Comparison of ENCODE assay signal across 11 mouse cellular contexts in the genomic region with DNA sequence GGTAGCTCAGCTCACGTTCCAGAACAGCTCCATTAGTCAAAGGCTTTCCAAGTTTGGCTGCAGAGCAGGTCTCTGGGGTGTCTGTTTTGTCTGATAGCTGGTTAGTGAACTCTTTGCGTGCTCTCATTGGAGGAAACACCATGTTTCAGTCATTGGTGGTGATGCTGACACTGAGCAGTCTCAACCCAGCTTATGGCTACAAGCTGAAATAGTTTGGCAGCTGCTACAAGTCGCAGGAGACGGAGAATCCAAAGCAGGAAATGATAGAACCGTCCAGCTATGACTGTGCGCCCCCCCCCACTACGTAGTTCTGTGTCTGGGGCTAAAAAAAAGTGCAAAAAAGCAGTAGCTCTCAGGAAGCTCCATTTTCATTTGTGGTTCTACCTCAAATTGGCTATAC. TPM values are rescaled to one million over a fixed set of nuclear protein-coding genes. Genes with fewer than 3 reads are reported as not detected.
DNase-seq lines count a peak whose midpoint lies in the region; TF ChIP-seq lines count a peak whose summit lies in the region.
"Had no signal": no experiment of that assay in that cellular context is flagged by ENCODE, and none has a peak within 500 bp of the region (broad histone marks: within the 10 kb centered on the region; RNA-seq: fewer than 3 reads in every experiment).

No protein-coding gene starts in this region.

- no peak overlapping the region for H3K4me2 ChIP-seq in CH12.LX (ENCODE audit: insufficient read depth, low read depth, poor library complexity, severe bottlenecking)
- H3K4me2 ChIP-seq: neural tube, embryonic 15.5 days had no signal

- no peaks in the 10 kb centered on the region for H3K79me2 ChIP-seq in CH12.LX (replicated peaks; ENCODE audit: control insufficient read depth, extremely low read depth, insufficient read depth, poor library complexity, severe bottlenecking)

- TF ChIP-seq CTCF in CH12.LX (conservative IDR thresholded peaks at IDR 0.05 in 1 of 2, IDR thresholded peaks at IDR 0.05 in 1 of 2; ENCODE audit: low read depth in 2 of 2, low read length in 2 of 2): no peak

- H3K4me1 ChIP-seq in CH12.LX (ENCODE audit: control insufficient read depth in 1 of 2, insufficient read depth in 2 of 2): peaks cover 6 to 16% of the 10 kb centered on the region in 2 experiments; a peak in 3 of 4 replicates

- in situ Hi-C loops in CH12.LX (cut with MboI; ENCODE audit: low pct_ligation_motif_present, low pct_unique_long_range_greater_than_20kb, low sequenced_read_pairs): no loop called here

- no peaks in the 10 kb centered on the region for H3K27me3 ChIP-seq in CH12.LX (replicated peaks)
- H3K27me3 ChIP-seq: neural tube, embryonic 15.5 days had no signal

- no peaks in the 10 kb centered on the region for H3K9me3 ChIP-seq in CH12.LX (replicated peaks; ENCODE audit: low read length)
- H3K9me3 ChIP-seq: neural tube, embryonic 15.5 days had no signal

- no peaks in the 10 kb centered on the region for H3K36me3 ChIP-seq in CH12.LX (replicated peaks in 1 of 2; ENCODE audit: control insufficient read depth in 1 of 2, insufficient read depth in 1 of 2, low read length in 1 of 2)
- H3K36me3 ChIP-seq: neural tube, embryonic 15.5 days had no signal

- no peak for TF ChIP-seq POLR2A in CH12.LX (IDR thresholded peaks at IDR 0.05; ENCODE audit: low read depth, low read length)

- no peak overlapping the region for H3K4me3 ChIP-seq in CH12.LX (replicated peaks in 1 of 3; ENCODE audit: low read depth in 2 of 3, low read length in 2 of 3, poor library complexity in 1 of 3)
- H3K4me3 ChIP-seq: neural tube, embryonic 15.5 days had no signal

- no peak overlapping the region for H3K27ac ChIP-seq in CH12.LX (ENCODE audit: insufficient read depth, low read depth)
- H3K27ac ChIP-seq: neural tube, embryonic 15.5 days had no signal

- no peak for TF ChIP-seq RAD21 in CH12.LX (IDR thresholded peaks at IDR 0.05; ENCODE audit: low read depth, low read length)

- DNase-seq in kidney, postnatal 10 days: peak; percentile 51
- DNase-seq in kidney, adult 18-20 months: no peak
- peak; percentile 53 for DNase-seq in CH12.LX (ENCODE audit: extremely low read depth)
- peak; percentile 49 for DNase-seq in heart, adult 8-10 months (ENCODE audit: low spot score)
- peak; percentile 52 for DNase-seq in heart, postnatal 4 days
- no peak for DNase-seq in right cerebral cortex, adult 18-20 months
- DNase-seq in neural tube, embryonic 10.5 days (ENCODE audit: extremely low spot score, low spot score): no peak
- DNase-seq: adrenal gland, adult 8-10 months; cerebellum, postnatal 25 days; thymus, postnatal 4 days had no signal

- no peak overlapping the region for H3K9ac ChIP-seq in CH12.LX (ENCODE audit: insufficient read depth, low read depth)
- H3K9ac ChIP-seq: neural tube, embryonic 15.5 days had no signal

- dilution Hi-C loops in CH12.LX (cut with MboI; ENCODE audit: extremely low pct_ligation_motif_present, extremely low pct_unique_long_range_greater_than_20kb, low sequenced_read_pairs): no loop called here

- no peak for TF ChIP-seq EP300 in CH12.LX (IDR thresholded peaks at IDR 0.05; ENCODE audit: low read length)

TF ChIP-seq in CH12.LX, 34 proteins besides CTCF, POLR2A, EP300 and RAD21:
- TF ChIP-seq BHLHE40 (IDR thresholded peaks at IDR 0.05; ENCODE audit: low read depth, low read length) (0 out of 2 replicates have a peak, but pooled peaks have one; percentile 4), NELFE (IDR thresholded peaks at IDR 0.05; ENCODE audit: low read depth, low read length) (no peak), CHD1 (IDR thresholded peaks at IDR 0.05; ENCODE audit: low read depth, low read length) (no peak), RCOR1 (conservative IDR thresholded peaks at IDR 0.05; ENCODE audit: low read depth, low read length) (no peak), TBP (conservative IDR thresholded peaks at IDR 0.05; ENCODE audit: low read depth, low read length) (no peak)

RNA-seq across cellular contexts. Expression of a gene that starts 12.0 kb away (rescaled TPM):
- total RNA-seq in CH12.LX (2012; rRNA removed) (0.08 and 0.13 TPM in 2 replicates), CH12.LX (2014; rRNA removed) (0.32 and 0.39 TPM in 2 replicates)
- 0.31 and 0.50 TPM in 2 replicates for polyA plus RNA-seq in CH12.LX (2012; ENCODE audit: insufficient read length, low read depth)
- total RNA-seq in heart, adult 8-10 months (2022): 10 to 100 TPM; 10.9 to 16.0 (median 12.9) TPM
- 1 to 10 TPM; 8.8 TPM for total RNA-seq in heart, postnatal 4 days (2021)

Comparison
In these comparisons a context has a peak if more than half of its experiments do, and no peak if none do; other contexts are left out.
1. DNase-seq: peak in kidney, postnatal 10 days (single experiment), CH12.LX (single experiment), heart, adult 8-10 months (single experiment) and heart, postnatal 4 days (single experiment); none in kidney, adult 18-20 months (single experiment), right cerebral cortex, adult 18-20 months (single experiment) and neural tube, embryonic 10.5 days (single experiment).
2. RNA of a gene that starts 12.0 kb away (total RNA-seq): 10.9 to 16.0 TPM in heart, adult 8-10 months and 8.8 TPM in heart, postnatal 4 days; 0.08 to 0.39 TPM in CH12.LX; every median in the first group is over 4 times any median in the second.